Mouse (Mus musculus) lung, postnatal 0 days (tissue): ENCODE results near the gene Ddx3x. TPM values are rescaled to one million over a fixed set of nuclear protein-coding genes. Genes with fewer than 3 reads are reported as not detected.

Experiments
- ATAC-seq: fragments of 200-750 bp; cut with Nextera tagmentation; 2 replicates; pipeline ENCODE4 v1.8.0; 2017; ENCODE audit warnings: moderate library complexity
- DNase-seq: peaks from one replicate; pipeline ENCODE4 v3.0.0-alpha.2; 2016; ENCODE audit warnings: low spot score
- H3K27ac ChIP-seq: fragments of 300-500 bp; sonication (generic); 2 replicates; pipeline ENCODE4 v1.5.1; 2014; ENCODE audit warnings: antibody characterized with exemption, mild to moderate bottlenecking, low read length, mixed read lengths
- H3K27me3 ChIP-seq: fragments of 300-500 bp; sonication (generic); replicated peaks from 2 replicates; pipeline ENCODE4 v1.6.1; 2014; ENCODE audit warnings: low read length, mixed read lengths; ENCODE audit not compliant: insufficient read depth
- H3K36me3 ChIP-seq: fragments of 300-500 bp; sonication (generic); 2 replicates; pipeline ENCODE4 v1.6.1; 2014; ENCODE audit warnings: low read length, mixed read lengths; ENCODE audit not compliant: insufficient read depth
- H3K4me1 ChIP-seq: fragments of 300-500 bp; sonication (generic); 2 replicates; pipeline ENCODE4 v1.6.1; 2014; ENCODE audit warnings: antibody characterized with exemption, low read depth, low read length, mixed read lengths; ENCODE audit not compliant: insufficient read depth
- H3K4me2 ChIP-seq: fragments of 300-500 bp; sonication (generic); replicated peaks from 2 replicates; pipeline ENCODE4 v1.6.1; 2014; ENCODE audit warnings: low read depth, mild to moderate bottlenecking, low read length, moderate library complexity, mixed read lengths
- H3K4me3 ChIP-seq: fragments of 300-500 bp; sonication (generic); 2 replicates; pipeline ENCODE4 v1.5.1; 2014; ENCODE audit warnings: low read depth, low read length
- H3K9ac ChIP-seq: fragments of 300-500 bp; sonication (generic); replicated peaks from 2 replicates; pipeline ENCODE4 v1.6.1; 2014; ENCODE audit warnings: low read depth, mild to moderate bottlenecking
- H3K9me3 ChIP-seq: fragments of 300-500 bp; sonication (generic); 2 replicates; pipeline ENCODE4 v1.6.1; 2016; ENCODE audit warnings: low read length, mixed read lengths
- CTCF ChIP-seq: IDR thresholded peaks from 2 replicates; pipeline ENCODE4 v1.5.1; 2016; ENCODE audit warnings: antibody characterized with exemption, mild to moderate bottlenecking
- EP300 ChIP-seq: IDR thresholded peaks from 2 replicates; pipeline ENCODE4 v1.6.1; 2016; ENCODE audit warnings: antibody characterized with exemption, mild to moderate bottlenecking, control low read depth
- WGBS: fragments of 180-500 bp; shearing (Covaris S2); extraction: QIAGEN DNeasy Blood & Tissue Kit; methylation state at CpG from one replicate; pipeline ENCODE4 v1.1.7; 2014; 5-methylcytosine and 5-hydroxymethylcytosine counted together
- polyA plus RNA-seq: library from polyadenylated mRNA; unstranded; fragments of >200 nt; fragmentation: Nextera tagmentation; extraction: Ambion mirVana; gene quantifications from 2 replicates; pipeline ENCODE4 v1.2.1, GENCODE M21; 2015

The Ddx3x gene
- polyA plus RNA-seq, 1 experiment from 2014 or later = 81.8 TPM

DNA sequence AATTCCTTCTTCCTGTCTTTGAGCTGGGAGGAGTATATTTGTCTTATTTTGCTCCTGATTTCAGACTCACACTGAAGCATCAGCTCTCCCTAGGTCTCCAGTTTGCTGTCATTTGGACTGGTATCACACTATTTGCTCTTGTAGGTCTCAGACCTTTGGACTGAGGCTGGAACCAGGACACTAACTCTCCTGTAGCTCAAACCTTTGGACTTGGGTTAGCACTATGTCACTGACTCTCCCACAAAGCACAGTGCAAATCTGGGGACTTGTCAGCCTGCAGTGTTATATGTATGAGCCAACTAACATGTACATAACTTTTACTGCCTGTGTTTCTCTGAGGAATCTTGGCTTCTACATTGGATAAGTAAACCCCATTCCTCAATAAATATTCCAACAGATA, 36.2 kb upstream of the Ddx3x start:
- Histone ChIP-seq H3K4me2 (no peak overlapping the region), H3K4me3 (no peak overlapping the region), H3K9ac (no peak overlapping the region), H3K27ac (peak overlapping the region; percentile 38; the same call in 1 of the 2 replicates), H3K27me3 (no peaks in the 10 kb centered on the region), H3K36me3 (no peaks in the 10 kb centered on the region), H3K4me1 (no peaks in the 10 kb centered on the region), H3K9me3 (no peaks in the 10 kb centered on the region)
- no peak for ATAC-seq
- no peak for TF ChIP-seq CTCF
- TF ChIP-seq EP300 = no peak
- no peak for DNase-seq

DNA sequence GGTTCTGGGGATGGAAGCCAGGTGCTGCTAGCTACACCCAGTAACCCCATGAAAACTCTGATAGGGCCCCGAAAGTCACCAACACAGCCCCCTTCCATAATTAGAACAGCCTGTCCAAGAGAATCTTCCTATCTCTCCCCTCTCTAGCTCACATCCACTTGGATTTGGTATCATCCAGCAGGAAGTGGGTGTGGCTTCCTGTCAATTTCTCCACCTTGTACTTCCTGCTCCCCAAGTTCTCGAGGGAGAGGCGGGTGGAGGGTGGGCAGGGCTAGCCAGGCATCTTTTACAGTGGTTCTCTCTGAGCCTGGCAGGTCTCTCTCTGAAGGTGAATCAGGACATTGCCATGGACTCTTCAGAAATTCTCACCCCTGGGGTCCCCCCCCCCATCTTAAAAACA, 35.7 kb upstream of the Ddx3x start:
- H3K36me3 ChIP-seq = no peaks in the 10 kb centered on the region
- H3K27me3 ChIP-seq = no peaks in the 10 kb centered on the region
- DNase-seq (peak; percentile 56), ATAC-seq (no peak)
- no peak overlapping the region for H3K27ac ChIP-seq
- 49% methylated on average over 3 of the region's 3 CpGs for WGBS
- H3K4me3 ChIP-seq = no peak overlapping the region
- H3K9ac ChIP-seq = no peak overlapping the region
- TF ChIP-seq EP300 = peak; percentile 57
- TF ChIP-seq CTCF = no peak
- no peaks in the 10 kb centered on the region for H3K9me3 ChIP-seq
- no peak overlapping the region for H3K4me2 ChIP-seq
- H3K4me1 ChIP-seq = no peaks in the 10 kb centered on the region

DNA sequence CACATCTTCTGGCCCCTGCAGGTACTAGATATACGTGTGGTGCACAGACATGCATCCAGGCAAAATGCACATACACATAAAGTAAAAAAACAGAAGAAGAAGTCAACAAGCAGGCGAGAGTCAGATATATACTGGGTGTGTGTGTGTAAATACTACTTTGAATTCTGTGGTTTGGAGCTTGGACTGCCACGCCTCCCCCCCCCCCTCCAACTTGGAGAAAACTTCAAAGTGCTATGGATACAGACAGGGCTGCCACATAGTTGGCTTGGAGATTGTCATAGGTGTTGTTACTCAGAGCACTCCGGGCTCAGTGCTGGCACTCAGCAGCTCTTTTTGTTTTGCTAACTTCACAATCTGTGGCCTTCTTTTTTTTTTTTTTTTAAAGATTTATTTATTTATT, 29.1 kb upstream of the Ddx3x start:
- H3K9me3 ChIP-seq = no peaks in the 10 kb centered on the region
- peak; percentile 19; the same call in 1 of the 2 replicates for ATAC-seq
- no peaks in the 10 kb centered on the region for H3K27me3 ChIP-seq
- no peak overlapping the region for H3K4me2 ChIP-seq
- no peak overlapping the region for H3K27ac ChIP-seq
- no peaks in the 10 kb centered on the region for H3K36me3 ChIP-seq
- WGBS = 59% methylated on average over 4 of the region's 4 CpGs
- no peak for DNase-seq
- H3K9ac ChIP-seq = no peak overlapping the region
- TF ChIP-seq EP300 = no peak
- TF ChIP-seq CTCF = no peak
- no peaks in the 10 kb centered on the region for H3K4me1 ChIP-seq
- H3K4me3 ChIP-seq = no peak overlapping the region

DNA sequence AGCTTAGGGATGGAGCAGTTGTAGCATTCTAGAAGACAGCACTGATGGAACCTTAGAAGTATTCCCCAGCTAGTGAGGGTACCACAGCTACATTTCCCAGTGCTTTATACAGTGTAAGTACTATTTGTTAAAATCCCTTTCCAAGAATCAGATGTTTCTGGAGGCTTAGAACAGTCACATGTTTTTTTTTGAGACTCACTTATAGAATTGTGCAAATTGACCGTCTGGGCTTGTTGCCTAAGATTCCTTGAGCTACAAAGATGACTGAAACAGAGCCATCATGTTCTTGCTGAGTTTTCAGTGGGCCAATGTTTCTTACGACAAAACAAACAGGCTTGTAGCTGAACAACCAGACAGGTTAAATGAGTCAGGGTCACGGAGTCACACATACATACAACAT, 26.5 kb upstream of the Ddx3x start:
- H3K4me3 ChIP-seq = no peak overlapping the region
- no peak for ATAC-seq
- TF ChIP-seq CTCF = no peak
- no peak for TF ChIP-seq EP300

DNA sequence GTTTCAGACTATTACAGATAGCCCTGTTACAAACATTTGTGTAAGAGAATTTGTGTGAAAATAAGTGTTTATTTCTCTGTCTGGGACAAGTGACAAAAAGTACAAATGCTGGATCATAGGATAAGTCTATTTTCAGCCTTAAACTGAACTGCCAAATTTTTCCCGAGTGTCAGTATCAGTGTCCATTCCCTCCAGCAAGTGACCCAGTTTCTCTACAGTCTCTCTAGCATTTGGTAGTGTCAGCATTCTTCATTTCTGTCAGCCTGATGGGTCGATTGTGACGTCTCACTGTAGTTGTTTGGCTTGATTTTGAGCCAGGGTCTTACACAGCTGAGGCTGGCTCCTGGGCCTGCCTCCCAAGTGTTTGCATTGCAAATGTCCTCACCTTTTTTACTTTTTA, 17.4 kb upstream of the Ddx3x start:
- 42% methylated on average over 3 of the region's 3 CpGs for WGBS

More for the DNA sequence above, 26.5 kb upstream of the Ddx3x start:
- H3K9ac ChIP-seq = no peak overlapping the region
- no peak overlapping the region for H3K4me2 ChIP-seq
- no peaks in the 10 kb centered on the region for H3K36me3 ChIP-seq
- no peaks in the 10 kb centered on the region for H3K4me1 ChIP-seq
- no peak overlapping the region for H3K27ac ChIP-seq
- 55% methylated on average over 3 of the region's 3 CpGs for WGBS
- no peaks in the 10 kb centered on the region for H3K9me3 ChIP-seq
- DNase-seq = peak; percentile 45
- H3K27me3 ChIP-seq = no peaks in the 10 kb centered on the region

DNA sequence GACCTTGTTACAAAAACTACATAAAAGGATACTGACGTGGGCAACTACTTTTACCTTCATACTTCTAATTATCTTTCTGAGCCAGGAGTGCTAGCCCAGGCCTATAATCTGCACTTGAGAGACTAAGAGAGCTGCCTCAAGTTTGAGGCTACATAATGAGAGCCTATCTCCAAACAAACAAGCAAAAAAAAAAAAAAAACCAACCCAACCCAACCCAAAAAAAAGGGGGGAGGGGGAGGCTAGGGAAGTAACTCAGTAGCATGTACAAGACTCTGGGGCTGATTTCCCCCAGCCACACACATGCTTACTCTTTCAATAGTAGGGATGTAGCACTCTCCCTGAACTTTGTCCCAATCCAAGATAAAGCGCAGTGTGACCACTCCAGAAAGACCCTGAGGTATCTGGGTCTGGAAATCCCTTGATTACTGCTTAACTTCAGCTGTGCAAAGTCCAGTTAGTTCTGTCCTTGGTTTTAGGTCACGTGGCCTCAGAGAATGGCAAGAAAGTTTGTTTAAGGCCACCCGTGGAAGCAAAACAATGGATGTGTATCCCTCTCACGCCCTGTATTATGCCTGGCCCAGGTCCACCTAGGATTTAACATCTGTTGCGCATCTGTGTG, 5.1 kb upstream of the Ddx3x start:
- WGBS = 65% methylated on average over 6 of the region's 6 CpGs
- DNase-seq (no peak), ATAC-seq (no peak)
- H3K4me1 ChIP-seq = no peaks in the 10 kb centered on the region
- no peak overlapping the region for H3K9ac ChIP-seq
- no peaks in the 10 kb centered on the region for H3K9me3 ChIP-seq
- H3K36me3 ChIP-seq = no peaks in the 10 kb centered on the region
- TF ChIP-seq EP300 (no peak), CTCF (no peak)
- no peaks in the 10 kb centered on the region for H3K27me3 ChIP-seq
- no peak overlapping the region for H3K27ac ChIP-seq
- no peak overlapping the region for H3K4me2 ChIP-seq
- no peak overlapping the region for H3K4me3 ChIP-seq

More for the DNA sequence above, 17.4 kb upstream of the Ddx3x start:
- Histone ChIP-seq H3K4me2 (no peak overlapping the region), H3K27ac (no peak overlapping the region), H3K9ac (no peak overlapping the region), H3K4me3 (no peak overlapping the region), H3K9me3 (no peaks in the 10 kb centered on the region), H3K36me3 (no peaks in the 10 kb centered on the region), H3K4me1 (no peaks in the 10 kb centered on the region), H3K27me3 (no peaks in the 10 kb centered on the region)
- no peak for TF ChIP-seq CTCF
- TF ChIP-seq EP300 = no peak
- ATAC-seq (no peak), DNase-seq (no peak)

DNA sequence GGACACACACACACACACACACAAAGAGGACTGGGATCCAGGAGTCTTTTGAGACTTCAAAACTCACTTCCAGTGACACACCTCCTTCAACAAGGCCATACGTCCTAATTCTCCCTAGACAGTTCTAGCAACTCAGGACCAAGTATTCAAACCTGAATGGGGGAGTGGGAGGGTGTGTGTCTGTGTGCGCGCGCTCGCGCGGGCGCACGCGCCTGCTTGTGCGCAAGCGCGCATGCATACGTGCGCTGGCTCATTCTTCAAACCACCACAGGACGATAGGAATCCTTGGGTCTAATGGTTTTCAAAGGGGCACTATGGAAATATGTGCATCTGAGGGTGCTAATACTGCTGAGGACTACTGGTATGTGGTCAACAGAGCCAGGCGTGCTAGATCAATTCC, 1.8 kb upstream of the Ddx3x start:
- DNase-seq (no peak), ATAC-seq (no peak)
- 76% methylated on average over 17 of the region's 17 CpGs for WGBS
- H3K4me3 ChIP-seq = no peak overlapping the region
- no peaks in the 10 kb centered on the region for H3K27me3 ChIP-seq
- no peak overlapping the region for H3K27ac ChIP-seq
- no peak overlapping the region for H3K4me2 ChIP-seq
- TF ChIP-seq CTCF (no peak), EP300 (no peak)
- H3K9me3 ChIP-seq = no peaks in the 10 kb centered on the region
- no peak overlapping the region for H3K9ac ChIP-seq
- H3K36me3 ChIP-seq = no peaks in the 10 kb centered on the region
- no peaks in the 10 kb centered on the region for H3K4me1 ChIP-seq
